Mouse (Mus musculus) urinary bladder, postnatal 4 days (tissue): ENCODE data around the gene Atp1b1.

Experiments
- DNase-seq, 2 experiments: peaks; one replicate each; pipeline ENCODE4 v3.0.0; 2021 to 2022; ENCODE audit warnings: low spot score in 2 of 2

Atp1b1 gene

GRCm38 (mm10) chr1:164467406-164467805, 9.3 kb upstream of the Atp1b1 start:
- no peak for DNase-seq

GRCm38 (mm10) chr1:164461726-164462125, 3.6 kb upstream of the Atp1b1 start:
- no peak for DNase-seq

- DNase-seq: no peak
Measured at GRCm38 (mm10) chr1:164460921-164461697, 3.0 kb upstream of the Atp1b1 start.

GRCm38 (mm10) chr1:164459127-164459905, 1.2 kb upstream of the Atp1b1 start:
- no peak for DNase-seq

- DNase-seq: peak in 1 of 2 experiments; percentile 38
Measured at GRCm38 (mm10) chr1:164458621-164459051, 481 bp upstream of the Atp1b1 start.

GRCm38 (mm10) chr1:164457531-164458244, 467 bp downstream of the Atp1b1 start:
- no peak for DNase-seq

- DNase-seq: no peak
Measured at GRCm38 (mm10) chr1:164456731-164457130, 1.4 kb downstream of the Atp1b1 start.

- no peak for DNase-seq
Measured at GRCm38 (mm10) chr1:164456065-164456464, 2.1 kb downstream of the Atp1b1 start.

GRCm38 (mm10) chr1:164455614-164456013, 2.5 kb downstream of the Atp1b1 start:
- DNase-seq: no peak

- no peak for DNase-seq
Measured at GRCm38 (mm10) chr1:164454747-164455400, 3.3 kb downstream of the Atp1b1 start.

GRCm38 (mm10) chr1:164453739-164454138, 4.4 kb downstream of the Atp1b1 start:
- no peak for DNase-seq

- no peak for DNase-seq
Measured at GRCm38 (mm10) chr1:164453146-164453545, 5.0 kb downstream of the Atp1b1 start.

GRCm38 (mm10) chr1:164452580-164452979, 5.6 kb downstream of the Atp1b1 start:
- no peak for DNase-seq

GRCm38 (mm10) chr1:164451346-164451745, 6.8 kb downstream of the Atp1b1 start:
- no peak for DNase-seq

- DNase-seq: no peak
Measured at GRCm38 (mm10) chr1:164450644-164451043, 7.5 kb downstream of the Atp1b1 start.

- DNase-seq: no peak
Measured at GRCm38 (mm10) chr1:164450231-164450630, 7.9 kb downstream of the Atp1b1 start.

GRCm38 (mm10) chr1:164449626-164450025, 8.5 kb downstream of the Atp1b1 start:
- DNase-seq: no peak

GRCm38 (mm10) chr1:164447521-164447920, 10.6 kb downstream of the Atp1b1 start:
- no peak for DNase-seq

GRCm38 (mm10) chr1:164446535-164446934, 11.6 kb downstream of the Atp1b1 start:
- no peak for DNase-seq

GRCm38 (mm10) chr1:164445620-164446162, 12.5 kb downstream of the Atp1b1 start:
- DNase-seq: no peak

- DNase-seq: no peak
Measured at GRCm38 (mm10) chr1:164441408-164441974, 16.7 kb downstream of the Atp1b1 start.
